Mouse (Mus musculus) ES-E14 (cell line): ENCODE results near the gene Fbxo8. TPM values are rescaled to one million over a fixed set of nuclear protein-coding genes. Genes with fewer than 3 reads are reported as not detected.

Experiments used
- DNase-seq: peaks from one replicate; pipeline ENCODE4 v3.0.0-alpha.2; 2013; ENCODE audit warnings: low read depth, low spot score
- H3K27ac ChIP-seq: 2 replicates; pipeline ENCODE4 v1.5.1; 2012; ENCODE audit warnings: low read depth, mild to moderate bottlenecking, low read length, moderate library complexity, mixed read lengths; ENCODE audit not compliant: poor library complexity, insufficient read depth, severe bottlenecking
- H3K36me3 ChIP-seq: 2 replicates; pipeline ENCODE4 v1.6.1; 2012; ENCODE audit warnings: mild to moderate bottlenecking, low read length, moderate library complexity, mixed read lengths; ENCODE audit not compliant: control insufficient read depth, poor library complexity, insufficient read depth, severe bottlenecking
- H3K4me1 ChIP-seq, 2 experiments: fragments of 150-350 bp in 1 of 2; sonication (generic) in 1 of 2; 2 replicates each; pipeline ENCODE4 v1.6.1; 2012; ENCODE audit warnings: low read length in 2 of 2, mild to moderate bottlenecking in 1 of 2, mixed read lengths in 1 of 2; ENCODE audit not compliant: control insufficient read depth in 2 of 2, insufficient read depth in 2 of 2, poor library complexity in 1 of 2
- H3K4me3 ChIP-seq, 2 experiments: fragments of 150-350 bp in 1 of 2; sonication (generic) in 1 of 2; 2 replicates each; pipeline ENCODE4 v1.5.1; 2012; ENCODE audit warnings: low read length in 2 of 2, low read depth in 1 of 2, mild to moderate bottlenecking in 1 of 2, mixed read lengths in 1 of 2; ENCODE audit not compliant: insufficient read depth in 1 of 2, poor library complexity in 1 of 2, severe bottlenecking in 1 of 2
- H3K9ac ChIP-seq: 2 replicates; pipeline ENCODE4 v1.6.1; 2012; ENCODE audit warnings: low read depth, mild to moderate bottlenecking, low read length, mixed read lengths; ENCODE audit not compliant: poor library complexity, insufficient read depth, severe bottlenecking
- H3K9me3 ChIP-seq: fragments of 150-350 bp; sonication (generic); 2 replicates; pipeline ENCODE4 v1.6.1; 2012; ENCODE audit warnings: low read depth, mild to moderate bottlenecking, low read length; ENCODE audit not compliant: control insufficient read depth, insufficient read depth
- CHD2 ChIP-seq: IDR thresholded peaks from 2 replicates; pipeline ENCODE4 v1.6.1; 2014; ENCODE audit warnings: mild to moderate bottlenecking, low read depth, low read length, inconsistent platforms
- HCFC1 ChIP-seq: IDR thresholded peaks from 2 replicates; pipeline ENCODE4 v1.6.1; 2012; ENCODE audit warnings: low read length, inconsistent platforms, borderline replicate concordance; ENCODE audit not compliant: insufficient read depth
- MAFK ChIP-seq: IDR thresholded peaks from 2 replicates; pipeline ENCODE4 v1.6.1; 2014; ENCODE audit warnings: mild to moderate bottlenecking, low read depth, low read length, inconsistent platforms; ENCODE audit not compliant: insufficient read depth
- ZC3H11A ChIP-seq: IDR thresholded peaks from 2 replicates; pipeline ENCODE4 v1.6.1; 2012; ENCODE audit warnings: low read depth, mild to moderate bottlenecking, inconsistent platforms, low read length, borderline replicate concordance
- ZNF384 ChIP-seq: IDR thresholded peaks from 2 replicates; pipeline ENCODE4 v1.6.1; 2012; ENCODE audit warnings: low read depth, low read length, inconsistent platforms
- in situ Hi-C, 2 experiments: fragments of 600-800 bp; cut with MboI; formaldehyde crosslinking; loops; one replicate each; pipeline ENCODE4 v1.15.1; 2025; ENCODE audit warnings: low sequenced_read_pairs in 2 of 2, inconsistent platforms in 1 of 2; ENCODE audit not compliant: unreplicated experiment in 2 of 2
- total RNA-seq: library from RNA; depleted of rRNA; stranded (reverse); fragments of 300-350 nt; gene quantifications from 2 replicates; pipeline ENCODE4 v1.2.3, GENCODE M21; 2012; rRNA removed

Gene Fbxo8
- 16.3 and 27.3 TPM in 2 replicates for total RNA-seq

GRCm38 (mm10) chr8:56550558-56551360 lies at the start of gene Fbxo8, which contains the start of gene Cep44:
Gene Fbxo8 (plus strand): TSS chr8:56551090.
Gene Cep44 (minus strand): TSS chr8:56551047.
- peak; percentile 70 for DNase-seq
- in situ Hi-C loops = no loop called here
- Histone ChIP-seq H3K9me3 (no peaks in the 10 kb centered on the region), H3K27ac (peak within 1 kb of the TSS; percentile 69), H3K36me3 (no peaks in the 10 kb centered on the region), H3K9ac (peak within 1 kb of the TSS; percentile 97), H3K4me1 (0 out of 4 replicates have a peak, but pooled peaks cover 0 to 2% of the 10 kb centered on the region in 2 experiments), H3K4me3 (peak within 1 kb of the TSS; percentile 84 to 99)
- TF ChIP-seq MAFK (no peak), HCFC1 (peak; percentile 62; the same call in 1 of the 2 replicates), ZC3H11A (peak; percentile 100), CHD2 (peak; percentile 59; the same call in 1 of the 2 replicates), ZNF384 (no peak)

- no peaks in the 10 kb centered on the region for H3K36me3 ChIP-seq
- no peaks in the 10 kb centered on the region for H3K4me1 ChIP-seq
- no peak for DNase-seq
- H3K9ac ChIP-seq = no peak overlapping the region
- H3K27ac ChIP-seq = no peak overlapping the region
- H3K4me3 ChIP-seq = no peak overlapping the region
- no peaks in the 10 kb centered on the region for H3K9me3 ChIP-seq
- in situ Hi-C loops = no loop called here
- TF ChIP-seq MAFK = no peak
- TF ChIP-seq CHD2 = no peak
- TF ChIP-seq ZC3H11A = no peak
- no peak for TF ChIP-seq HCFC1
- no peak for TF ChIP-seq ZNF384
Observed at GRCm38 (mm10) chr8:56501911-56502310, 49.0 kb upstream of the Fbxo8 start.

GRCm38 (mm10) chr8:56508318-56508951 lies 42.5 kb upstream of the Fbxo8 start:
- in situ Hi-C loops = no loop called here
- DNase-seq = no peak
- H3K4me1 ChIP-seq = no peaks in the 10 kb centered on the region
- no peak overlapping the region for H3K9ac ChIP-seq
- H3K36me3 ChIP-seq = no peaks in the 10 kb centered on the region
- H3K27ac ChIP-seq = no peak overlapping the region
- no peak for TF ChIP-seq ZNF384
- TF ChIP-seq CHD2 = no peak
- no peak for TF ChIP-seq ZC3H11A
- TF ChIP-seq MAFK = no peak
- TF ChIP-seq HCFC1 = no peak
- no peaks in the 10 kb centered on the region for H3K9me3 ChIP-seq
- no peak overlapping the region for H3K4me3 ChIP-seq

GRCm38 (mm10) chr8:56508952-56509479 lies 41.9 kb upstream of the Fbxo8 start:
- H3K36me3 ChIP-seq = no peaks in the 10 kb centered on the region
- DNase-seq = no peak
- H3K4me1 ChIP-seq = no peaks in the 10 kb centered on the region
- no peak overlapping the region for H3K9ac ChIP-seq
- H3K4me3 ChIP-seq = no peak overlapping the region
- no peak for TF ChIP-seq MAFK
- no peak for TF ChIP-seq CHD2
- TF ChIP-seq ZNF384 = no peak
- no peak for TF ChIP-seq HCFC1
- in situ Hi-C loops = no loop called here
- no peak overlapping the region for H3K27ac ChIP-seq
- H3K9me3 ChIP-seq = no peaks in the 10 kb centered on the region

- in situ Hi-C loops = no loop called here
Observed at GRCm38 (mm10) chr8:56518848-56519247, 32.0 kb upstream of the Fbxo8 start.

More at GRCm38 (mm10) chr8:56518848-56519247, 32.0 kb upstream of the Fbxo8 start:
- no peaks in the 10 kb centered on the region for H3K9me3 ChIP-seq
- no peak for TF ChIP-seq MAFK
- no peak for TF ChIP-seq ZC3H11A
- TF ChIP-seq ZNF384 = no peak
- TF ChIP-seq HCFC1 = no peak
- TF ChIP-seq CHD2 = no peak
- no peaks in the 10 kb centered on the region for H3K36me3 ChIP-seq
- DNase-seq = no peak
- no peak overlapping the region for H3K4me3 ChIP-seq
- H3K27ac ChIP-seq = no peak overlapping the region
- no peak overlapping the region for H3K9ac ChIP-seq
- no peaks in the 10 kb centered on the region for H3K4me1 ChIP-seq
